Mouse (Mus musculus) spleen, adult 2 months (tissue): ENCODE data around the gene Atxn1. TPM values are rescaled to one million over a fixed set of nuclear protein-coding genes. Genes with fewer than 3 reads are reported as not detected.

Source experiments
- DNase-seq, 2 experiments: peaks; one replicate each; pipeline versions ENCODE4 v3.0.0 to v3.0.0-alpha.2; 2012 to 2021; ENCODE audit warnings: low spot score in 2 of 2, low read depth in 1 of 2
- H3K27ac ChIP-seq: fragments of 200-500 bp; 2 replicates; pipeline ENCODE4 v1.5.1; 2012; ENCODE audit warnings: low read length, inconsistent platforms; ENCODE audit not compliant: insufficient read depth
- H3K27me3 ChIP-seq: fragments of 200-500 bp; 2 replicates; pipeline ENCODE4 v1.6.1; 2012; ENCODE audit warnings: mild to moderate bottlenecking, moderate library complexity, low read length, inconsistent platforms; ENCODE audit not compliant: control insufficient read depth, insufficient read depth
- H3K36me3 ChIP-seq: fragments of 200-500 bp; 2 replicates; pipeline ENCODE4 v1.6.1; 2012; ENCODE audit warnings: mild to moderate bottlenecking, low read length, inconsistent platforms; ENCODE audit not compliant: control insufficient read depth, insufficient read depth
- H3K4me1 ChIP-seq: fragments of 200-500 bp; 2 replicates; pipeline ENCODE4 v1.6.1; 2011; ENCODE audit warnings: inconsistent platforms; ENCODE audit not compliant: control insufficient read depth, insufficient read depth, insufficient read length
- H3K4me3 ChIP-seq: fragments of 200-500 bp; 2 replicates; pipeline ENCODE4 v1.5.1; 2011; ENCODE audit warnings: mild to moderate bottlenecking, inconsistent platforms; ENCODE audit not compliant: insufficient read depth, insufficient read length; ENCODE audit errors: extremely low read depth
- CTCF ChIP-seq: fragments of 200-500 bp; IDR thresholded peaks from 2 replicates; pipeline ENCODE4 v1.5.1; 2011; ENCODE audit warnings: mild to moderate bottlenecking, inconsistent platforms; ENCODE audit not compliant: insufficient read depth, insufficient read length, insufficient replicate concordance; ENCODE audit errors: extremely low read depth
- POLR2A ChIP-seq: fragments of 200-500 bp; IDR thresholded peaks from 2 replicates; pipeline ENCODE4 v1.6.1; 2011; ENCODE audit warnings: low read depth, low read length, inconsistent platforms
- WGBS: fragments of 180-500 bp; shearing (Covaris S2); methylation state at CpG from one replicate; pipeline ENCODE4 v1.1.7; 2018; 5-methylcytosine and 5-hydroxymethylcytosine counted together
- polyA plus RNA-seq: library from polyadenylated mRNA; depleted of rRNA; stranded (reverse); fragments of >200 nt; gene quantifications from 2 replicates; pipeline ENCODE4 v1.2.3, GENCODE M21; 2012

Gene Atxn1
- polyA plus RNA-seq, 1 experiment, result 10.6 TPM

DNA sequence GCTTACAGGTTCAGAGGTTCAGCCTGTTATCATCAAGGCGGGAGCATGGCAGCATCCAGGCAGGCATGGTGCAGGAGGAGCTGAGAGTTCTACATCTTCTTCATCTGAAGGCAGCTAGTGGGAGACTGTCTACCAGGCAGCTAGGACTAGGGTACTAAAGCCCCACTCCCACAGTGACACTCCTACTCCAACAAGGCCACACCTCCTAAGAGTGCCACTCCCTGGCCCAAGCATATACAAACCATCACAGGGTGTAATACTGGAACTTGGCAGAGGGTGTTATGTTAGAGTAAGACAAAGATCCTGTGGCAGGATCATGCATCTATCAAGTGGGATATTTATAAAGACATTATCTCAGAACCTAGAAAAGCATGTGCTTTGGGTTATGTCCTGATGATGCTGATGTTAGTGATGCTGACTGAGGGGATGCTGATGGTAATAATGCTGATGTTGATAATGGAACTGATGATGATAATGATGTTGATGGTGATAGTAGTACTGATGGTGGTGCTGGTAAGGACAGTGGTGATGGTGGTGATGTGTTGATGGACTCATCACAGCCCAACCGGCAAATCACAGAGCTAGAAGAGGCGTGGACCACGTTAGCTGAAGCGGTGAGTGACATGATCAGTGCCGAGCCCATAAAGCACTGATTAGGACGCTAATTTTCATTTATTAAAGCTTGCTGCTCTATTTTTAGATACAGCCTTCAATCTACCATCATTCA lies 142.9 kb downstream of the Atxn1 start:
- TF ChIP-seq POLR2A (no peak), CTCF (no peak)
- no peak overlapping the region for H3K4me3 ChIP-seq
- WGBS, result 98% methylated on average over 7 of the region's 7 CpGs
- no peak for DNase-seq
- H3K36me3 ChIP-seq, result no peaks in the 10 kb centered on the region
- H3K27me3 ChIP-seq, result no peaks in the 10 kb centered on the region
- no peak overlapping the region for H3K27ac ChIP-seq
- H3K4me1 ChIP-seq, result no peaks in the 10 kb centered on the region

- no peaks in the 10 kb centered on the region for H3K36me3 ChIP-seq
- TF ChIP-seq CTCF (no peak), POLR2A (no peak)
- no peaks in the 10 kb centered on the region for H3K4me1 ChIP-seq
- no peak overlapping the region for H3K4me3 ChIP-seq
- H3K27ac ChIP-seq, result no peak overlapping the region
- H3K27me3 ChIP-seq, result no peaks in the 10 kb centered on the region
- WGBS, result 88% methylated on average over 15 of the region's 15 CpGs
- no peak for DNase-seq
Measured at GRCm38 (mm10) chr13:45820473-45821230, 144.2 kb downstream of the Atxn1 start.

DNA sequence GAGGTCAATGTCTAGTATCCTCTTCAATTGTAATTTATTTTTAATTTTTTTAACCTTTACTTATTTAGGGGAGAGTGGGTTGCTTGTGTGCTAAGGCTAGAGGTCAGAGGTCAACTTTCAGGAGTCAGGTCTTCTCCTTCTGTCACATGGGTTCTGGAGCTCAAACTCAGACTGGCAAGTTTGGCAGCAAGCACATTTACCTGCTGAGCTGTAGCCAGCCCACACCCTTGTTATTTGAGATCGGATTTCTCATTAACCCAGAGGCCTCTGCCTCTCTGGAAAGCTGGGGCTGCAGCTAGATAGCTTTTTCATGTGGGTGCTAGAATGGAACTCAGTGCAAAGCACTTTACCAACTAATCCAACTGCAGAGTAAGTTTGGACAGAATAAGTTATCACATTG lies 148.1 kb downstream of the Atxn1 start:
- WGBS, result 86% methylated on average over 1 of the region's 1 CpGs
- Histone ChIP-seq H3K27ac (no peak overlapping the region), H3K4me3 (no peak overlapping the region), H3K36me3 (no peaks in the 10 kb centered on the region), H3K27me3 (no peaks in the 10 kb centered on the region), H3K4me1 (no peaks in the 10 kb centered on the region)
- DNase-seq, result no peak
- TF ChIP-seq POLR2A, result no peak
- no peak for TF ChIP-seq CTCF

- 88% methylated on average over 16 of the region's 16 CpGs for WGBS
- no peaks in the 10 kb centered on the region; the same call in 1 of the 2 replicates for H3K4me1 ChIP-seq
- DNase-seq, result no peak
Measured at GRCm38 (mm10) chr13:45809777-45810410, 154.9 kb downstream of the Atxn1 start.

DNA sequence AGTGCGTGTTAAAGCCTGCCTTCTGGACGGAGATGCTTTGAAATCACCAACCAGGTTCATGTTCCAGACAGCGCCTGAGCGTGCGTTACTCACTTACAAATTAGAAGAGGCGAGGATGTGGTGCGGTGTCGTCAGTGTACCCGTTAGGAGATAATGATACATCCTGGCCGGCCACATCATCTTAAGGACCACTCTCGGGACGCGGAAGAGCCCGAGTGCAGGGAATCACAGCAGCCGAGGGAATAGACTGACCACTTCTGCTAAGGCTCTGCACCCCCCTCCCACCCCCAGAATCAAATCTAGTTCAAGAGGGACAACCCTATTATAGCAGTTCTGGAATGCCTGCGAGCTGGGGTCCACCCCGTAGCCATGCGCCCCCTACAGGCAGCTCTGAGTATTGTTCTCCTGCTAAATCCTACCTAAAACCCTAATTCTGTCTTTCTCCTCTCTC lies 157.2 kb downstream of the Atxn1 start:
- TF ChIP-seq POLR2A (no peak), CTCF (peak; percentile 42; the same call in 1 of the 2 replicates)
- H3K4me1 ChIP-seq, result no peaks in the 10 kb centered on the region; the same call in 1 of the 2 replicates
- H3K36me3 ChIP-seq, result no peaks in the 10 kb centered on the region
- whole genome bisulfite sequencing, result 82% methylated on average over 18 of the region's 18 CpGs
- H3K27me3 ChIP-seq, result no peaks in the 10 kb centered on the region
- H3K4me3 ChIP-seq, result no peak overlapping the region
- H3K27ac ChIP-seq, result no peak overlapping the region
- DNase-seq, result peak in 1 of 2 experiments; percentile 17

More at GRCm38 (mm10) chr13:45809777-45810410, 154.9 kb downstream of the Atxn1 start:
- H3K27me3 ChIP-seq, result no peaks in the 10 kb centered on the region
- H3K4me3 ChIP-seq, result no peak overlapping the region
- no peak for TF ChIP-seq CTCF
- TF ChIP-seq POLR2A, result no peak
- H3K36me3 ChIP-seq, result no peaks in the 10 kb centered on the region
- H3K27ac ChIP-seq, result no peak overlapping the region

DNA sequence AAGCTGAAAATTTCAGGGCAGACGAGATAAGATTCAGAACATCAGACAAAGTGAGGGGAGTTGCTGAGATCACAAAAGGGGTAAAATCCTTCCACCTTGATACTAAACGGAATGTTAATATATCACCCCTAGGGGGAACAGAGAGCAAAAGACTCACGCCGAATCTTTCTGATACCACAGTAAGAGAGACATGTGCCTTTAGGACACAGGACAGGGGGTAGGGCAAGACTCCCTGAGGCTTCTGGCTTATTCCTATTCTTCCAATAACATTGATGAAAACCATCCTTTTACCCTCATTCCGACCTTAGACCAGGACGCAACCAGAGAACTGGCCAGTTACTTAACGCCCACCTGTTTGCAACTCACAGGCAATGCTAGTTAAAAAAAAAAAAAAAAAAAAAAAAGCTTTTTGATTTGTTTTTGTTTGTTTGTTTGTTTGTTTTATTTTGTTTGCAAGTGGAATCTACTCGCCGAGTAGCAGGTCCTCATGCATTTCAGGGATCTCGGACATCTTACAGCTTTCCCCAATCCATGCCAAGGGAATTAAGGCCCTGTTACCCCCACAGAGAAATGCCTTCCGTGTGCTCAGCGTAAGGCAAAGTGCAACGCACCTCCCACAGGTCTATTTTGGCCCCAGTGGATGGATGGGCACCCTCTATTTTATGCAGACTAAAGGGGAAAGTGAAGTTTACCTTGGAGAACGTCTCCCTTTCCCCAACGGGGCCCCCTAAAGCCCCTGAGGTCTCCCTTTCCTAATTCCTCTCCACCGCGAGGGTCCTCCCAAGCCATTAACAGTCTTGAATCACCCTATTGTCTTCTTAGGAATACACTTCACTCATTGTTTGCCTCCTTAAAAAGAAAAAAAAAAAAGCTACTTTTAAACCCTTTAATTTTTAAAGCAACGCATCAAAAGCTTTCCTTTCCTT lies 157.9 kb downstream of the Atxn1 start:
- Histone ChIP-seq H3K27me3 (no peaks in the 10 kb centered on the region), H3K4me3 (no peak overlapping the region), H3K27ac (no peak overlapping the region), H3K4me1 (no peaks in the 10 kb centered on the region; the same call in 1 of the 2 replicates), H3K36me3 (no peaks in the 10 kb centered on the region)
- TF ChIP-seq CTCF, result no peak
- DNase-seq, result no peak
- 88% methylated on average over 18 of the region's 18 CpGs for WGBS
